Mouse (Mus musculus) erythroblast, embryonic 14.5 days (primary cell): ENCODE data around the gene Impg1.

Experiments
- GATA1 ChIP-seq: IDR thresholded peaks from 2 replicates; pipeline ENCODE4 v1.6.1; 2012; ENCODE audit warnings: low read length, inconsistent platforms, mixed read lengths
- TAL1 ChIP-seq: IDR thresholded peaks from 3 replicates; pipeline ENCODE4 v1.6.1; 2012; ENCODE audit warnings: low read length, inconsistent platforms, mixed read lengths

DNA sequence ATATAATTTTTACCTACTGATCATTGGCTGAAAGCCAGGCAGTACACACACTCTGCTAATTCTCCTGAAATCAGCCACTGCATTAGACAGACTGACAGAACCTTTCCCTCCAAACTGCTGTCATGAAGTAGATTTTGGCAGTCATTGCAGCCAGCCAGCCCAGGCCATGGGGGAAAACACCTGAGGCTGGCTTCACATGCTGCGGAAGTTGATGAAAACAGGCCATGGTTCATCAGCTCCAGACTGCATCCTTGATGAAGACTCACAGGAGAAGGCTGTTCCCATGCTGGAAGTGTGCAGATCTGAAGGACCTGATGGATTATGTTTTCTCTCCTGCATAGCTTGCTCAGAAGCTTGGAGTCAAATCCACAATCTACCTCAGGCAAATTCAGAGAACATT is 91.2 kb downstream of the Impg1 start:
- TF ChIP-seq TAL1 (no peak), GATA1 (no peak)
